Mouse (Mus musculus) forebrain, postnatal 0 days (tissue): ENCODE measurements around the gene Mgea5. TPM values are rescaled to one million over a fixed set of nuclear protein-coding genes. Genes with fewer than 3 reads are reported as not detected.
A peak's percentile ranks its signal among the peaks of the same experiment; 100 is the strongest.

Experiments used
- ATAC-seq: fragments of 200-750 bp; cut with Nextera tagmentation; 2 replicates; pipeline ENCODE4 v1.8.0; 2017; ENCODE audit warnings: mild to moderate bottlenecking, moderate library complexity
- DNase-seq: peaks from one replicate; pipeline ENCODE4 v3.0.0-alpha.2; 2015
- H3K27ac ChIP-seq: fragments of 300-500 bp; sonication (generic); 2 replicates; pipeline ENCODE4 v1.5.1; 2014; ENCODE audit warnings: low read depth, mild to moderate bottlenecking, antibody characterized with exemption, low read length, moderate library complexity, mixed read lengths
- H3K27me3 ChIP-seq: fragments of 300-500 bp; sonication (generic); 2 replicates; pipeline ENCODE4 v1.6.1; 2014; ENCODE audit warnings: mild to moderate bottlenecking, low read length, mixed read lengths; ENCODE audit not compliant: insufficient read depth
- H3K36me3 ChIP-seq: fragments of 300-500 bp; sonication (generic); 2 replicates; pipeline ENCODE4 v1.6.1; 2014; ENCODE audit warnings: mild to moderate bottlenecking, moderate library complexity; ENCODE audit not compliant: insufficient read depth
- H3K4me1 ChIP-seq: fragments of 300-500 bp; sonication (generic); 2 replicates; pipeline ENCODE4 v1.6.1; 2014; ENCODE audit warnings: antibody characterized with exemption; ENCODE audit not compliant: insufficient read depth
- H3K4me2 ChIP-seq: fragments of 300-500 bp; sonication (generic); 2 replicates; pipeline ENCODE4 v1.6.1; 2014; ENCODE audit warnings: low read depth, mild to moderate bottlenecking, moderate library complexity
- H3K4me3 ChIP-seq: fragments of 300-500 bp; sonication (generic); 2 replicates; pipeline ENCODE4 v1.5.1; 2014; ENCODE audit warnings: low read depth, low read length, mixed read lengths
- H3K9ac ChIP-seq: fragments of 300-500 bp; sonication (generic); 2 replicates; pipeline ENCODE4 v1.6.1; 2014; ENCODE audit warnings: mild to moderate bottlenecking
- H3K9me3 ChIP-seq: fragments of 300-500 bp; sonication (generic); 2 replicates; pipeline ENCODE4 v1.6.1; 2016; ENCODE audit warnings: low read length
- CTCF ChIP-seq: sonication (generic); IDR thresholded peaks from 2 replicates; pipeline ENCODE4 v1.5.1; 2016; ENCODE audit warnings: antibody characterized with exemption, control low read depth, low read depth
- WGBS: fragments of 180-500 bp; shearing (Covaris S2); extraction: QIAGEN DNeasy Blood & Tissue Kit; methylation state at CpG from one replicate; pipeline ENCODE4 v1.1.7; 2014; 5-methylcytosine and 5-hydroxymethylcytosine counted together
- polyA plus RNA-seq: library from polyadenylated mRNA; unstranded; fragments of >200 nt; fragmentation: Nextera tagmentation; extraction: Ambion mirVana; gene quantifications from 2 replicates; pipeline ENCODE4 v1.2.1, GENCODE M21; 2015
- total RNA-seq: library from RNA; depleted of rRNA; stranded (reverse); fragments of >200 nt; gene quantifications from 2 replicates; pipeline ENCODE4 v1.2.3, GENCODE M21; 2014; rRNA removed

Gene Mgea5
- 214 and 247 TPM in 2 replicates for total RNA-seq
- 46.8 and 67.8 TPM in 2 replicates for polyA plus RNA-seq

DNA sequence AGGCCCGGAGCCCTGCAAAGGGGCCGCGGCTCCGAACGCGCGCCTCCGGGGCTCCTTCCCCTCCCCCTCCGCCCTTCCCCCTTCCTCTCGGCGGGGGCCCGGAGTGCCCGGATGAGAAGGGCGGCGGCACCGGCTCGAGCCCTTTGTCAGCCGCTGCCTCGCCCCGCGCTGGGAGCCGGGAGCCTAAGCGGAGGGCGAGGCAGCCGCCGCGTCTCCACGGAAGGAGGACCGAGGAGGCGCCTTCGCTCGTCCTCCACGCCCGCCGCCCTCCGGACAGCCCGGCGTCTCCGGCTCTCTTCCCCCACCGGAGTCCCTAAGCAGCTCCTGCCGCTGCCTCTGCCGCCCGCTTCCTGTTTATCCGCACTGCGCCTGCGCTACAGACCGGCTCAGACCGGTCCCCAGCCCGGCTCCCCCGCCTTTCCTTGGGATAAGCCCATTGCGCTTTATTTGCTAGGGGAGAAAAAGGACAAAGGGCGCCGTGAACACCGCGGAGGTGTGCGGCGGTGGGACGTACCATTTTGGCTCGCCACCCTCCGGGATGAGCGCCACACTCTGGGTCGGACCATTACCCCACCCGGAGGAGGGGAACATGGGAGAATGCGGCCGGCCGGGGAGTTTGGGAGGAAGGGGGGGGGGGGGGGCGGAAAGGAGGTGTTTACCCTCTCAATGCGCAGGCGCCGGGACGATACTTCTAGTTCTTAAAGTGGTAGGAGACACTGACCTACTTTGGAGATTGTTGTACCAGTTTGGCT lies at the start of gene Mgea5:
Mgea5 (minus strand) TSS at position 657 of the 752 bp plus-strand sequence.
- Histone ChIP-seq H3K36me3 (peaks cover 7% of the 10 kb centered on the region), H3K27ac (peak within 1 kb of the TSS; percentile 100), H3K9me3 (no peaks in the 10 kb centered on the region), H3K9ac (peak within 1 kb of the TSS; percentile 97), H3K4me2 (peak within 1 kb of the TSS; percentile 52), H3K4me1 (peaks cover 22% of the 10 kb centered on the region), H3K4me3 (peak within 1 kb of the TSS; percentile 100), H3K27me3 (no peaks in the 10 kb centered on the region)
- WGBS = 3% methylated on average over 59 of the region's 71 CpGs
- TF ChIP-seq CTCF = peak; percentile 22; the same call in 1 of the 2 replicates
- peak; percentile 99 for DNase-seq
- ATAC-seq = peak; percentile 96

DNA sequence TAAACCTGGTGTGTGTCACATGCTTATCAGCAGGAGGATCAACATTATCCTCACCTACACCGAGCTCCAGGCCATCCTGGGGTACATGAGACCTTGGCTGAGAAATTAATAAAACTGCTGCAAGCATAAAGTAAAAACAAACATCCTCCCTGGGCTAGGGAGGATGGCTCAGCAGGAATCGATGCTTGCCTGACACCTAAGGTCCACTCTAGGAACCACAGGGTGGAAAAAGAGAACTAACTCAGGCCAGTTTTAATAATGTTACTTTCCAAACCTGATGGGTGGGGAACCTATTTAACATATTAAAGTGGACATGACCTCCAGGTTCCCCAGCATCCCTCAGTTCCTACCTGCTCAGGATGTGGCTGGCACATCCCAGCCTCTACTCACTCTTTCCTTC lies 47.0 kb upstream of the Mgea5 start:
- Histone ChIP-seq H3K4me3 (no peak overlapping the region), H3K9me3 (no peaks in the 10 kb centered on the region), H3K4me1 (no peaks in the 10 kb centered on the region), H3K4me2 (no peak overlapping the region), H3K36me3 (no peaks in the 10 kb centered on the region), H3K9ac (no peak overlapping the region), H3K27ac (no peak overlapping the region), H3K27me3 (no peaks in the 10 kb centered on the region)
- no peak for TF ChIP-seq CTCF
- DNase-seq (no peak), ATAC-seq (no peak)
- WGBS = 63% methylated on average over 2 of the region's 2 CpGs

DNA sequence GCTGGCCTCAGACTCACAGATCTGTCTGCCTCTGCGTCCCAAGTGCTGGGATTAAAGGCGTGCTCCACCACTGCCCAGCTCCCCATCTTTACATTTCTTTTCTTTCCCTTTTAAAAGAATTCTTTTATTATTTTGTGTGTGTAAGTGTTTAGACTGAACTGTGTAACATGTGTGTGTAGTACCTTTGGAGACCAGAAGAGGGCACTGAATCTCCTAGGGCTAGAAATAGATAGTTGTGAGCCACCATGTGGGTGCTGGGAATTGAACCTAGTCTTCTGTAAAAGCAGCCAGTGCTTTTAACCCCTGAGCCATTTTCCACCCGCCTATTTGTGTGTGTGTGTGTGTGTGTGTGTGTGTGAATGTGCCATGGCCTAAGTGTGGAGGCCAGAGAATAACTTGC lies 44.1 kb upstream of the Mgea5 start:
- ATAC-seq (no peak), DNase-seq (no peak)
- Histone ChIP-seq H3K9me3 (no peaks in the 10 kb centered on the region), H3K36me3 (no peaks in the 10 kb centered on the region), H3K27me3 (no peaks in the 10 kb centered on the region), H3K9ac (no peak overlapping the region), H3K27ac (no peak overlapping the region), H3K4me1 (no peaks in the 10 kb centered on the region), H3K4me2 (no peak overlapping the region), H3K4me3 (no peak overlapping the region)
- 95% methylated on average over 3 of the region's 3 CpGs for WGBS
- TF ChIP-seq CTCF = peak; percentile 31; the same call in 1 of the 2 replicates

DNA sequence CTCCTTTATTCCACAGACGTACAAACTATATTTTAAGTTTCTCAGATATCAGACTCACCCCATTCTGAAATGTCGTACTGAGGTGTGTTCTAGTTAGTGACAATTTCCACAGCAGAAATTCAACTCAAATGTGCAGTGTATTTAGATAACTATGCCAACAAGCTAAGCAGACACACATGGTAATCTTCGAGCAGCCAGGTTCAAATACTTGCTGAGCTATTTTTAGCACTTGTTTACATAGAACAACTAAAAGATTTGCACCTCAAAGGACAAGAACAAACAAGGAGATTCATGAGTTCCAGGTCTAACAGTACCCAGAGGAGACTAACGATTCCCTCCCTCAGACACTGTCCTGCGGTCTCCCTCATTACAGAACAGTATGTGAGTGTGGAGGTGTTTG lies 43.5 kb upstream of the Mgea5 start:
- Histone ChIP-seq H3K9me3 (no peaks in the 10 kb centered on the region), H3K4me3 (no peak overlapping the region), H3K36me3 (no peaks in the 10 kb centered on the region), H3K4me1 (no peaks in the 10 kb centered on the region), H3K9ac (no peak overlapping the region), H3K4me2 (no peak overlapping the region), H3K27ac (no peak overlapping the region), H3K27me3 (no peaks in the 10 kb centered on the region)
- ATAC-seq (no peak), DNase-seq (no peak)
- TF ChIP-seq CTCF = no peak
- WGBS = 55% methylated on average over 5 of the region's 5 CpGs

DNA sequence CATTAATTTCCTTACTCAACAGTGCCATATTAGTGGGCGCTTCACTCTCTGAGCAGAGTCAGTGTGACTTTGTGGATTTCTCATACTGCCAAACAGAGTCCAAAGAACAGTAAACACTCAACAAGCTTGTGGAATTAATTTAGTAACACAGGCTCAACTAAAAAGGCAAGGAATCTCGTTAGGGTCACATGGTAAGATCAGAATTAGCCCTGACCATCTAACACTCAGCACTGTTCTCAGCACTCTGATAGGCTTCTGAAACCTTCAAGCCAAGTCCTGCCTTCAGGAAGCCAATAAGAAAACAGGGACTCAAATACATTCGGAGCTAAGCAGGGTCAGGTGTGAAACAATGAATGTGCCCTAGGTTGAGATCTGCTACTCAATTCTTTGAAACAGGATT lies 42.5 kb upstream of the Mgea5 start:
- Histone ChIP-seq H3K4me3 (no peak overlapping the region), H3K9me3 (no peaks in the 10 kb centered on the region), H3K27me3 (no peaks in the 10 kb centered on the region), H3K27ac (no peak overlapping the region), H3K9ac (no peak overlapping the region), H3K4me2 (no peak overlapping the region), H3K36me3 (no peaks in the 10 kb centered on the region), H3K4me1 (0 out of 2 replicates have a peak, but pooled peaks cover 2% of the 10 kb centered on the region)
- no peak for ATAC-seq
- DNase-seq = no peak
- no peak for TF ChIP-seq CTCF
- WGBS = 75% methylated on average over 3 of the region's 3 CpGs

DNA sequence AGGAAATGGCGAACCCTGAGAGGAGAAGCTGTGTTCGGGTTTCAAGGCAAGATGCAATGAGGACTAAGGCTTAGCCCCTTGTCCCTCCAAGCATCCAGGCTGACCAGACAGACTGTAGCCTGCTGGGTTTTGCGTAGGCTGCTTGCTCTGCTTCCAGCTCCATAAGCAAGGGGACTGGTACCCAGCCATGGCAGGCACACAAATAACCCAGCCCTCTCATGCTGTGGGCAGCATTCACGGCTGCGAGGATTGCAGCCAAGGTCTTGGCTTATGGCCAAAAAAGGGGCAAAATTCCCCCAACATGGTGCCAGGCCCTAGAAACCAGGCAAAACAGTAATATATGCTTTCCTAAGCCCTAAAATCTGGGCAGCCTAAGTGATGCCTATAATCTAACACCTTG lies 38.2 kb upstream of the Mgea5 start:
- no peak for TF ChIP-seq CTCF
- WGBS = 26% methylated on average over 5 of the region's 5 CpGs
- ATAC-seq (peak; percentile 50), DNase-seq (peak; percentile 61)
- H3K4me2 ChIP-seq = no peak overlapping the region
- peaks cover 3% of the 10 kb centered on the region; the same call in 1 of the 2 replicates for H3K36me3 ChIP-seq
- H3K9me3 ChIP-seq = no peaks in the 10 kb centered on the region
- H3K27me3 ChIP-seq = no peaks in the 10 kb centered on the region
- H3K4me1 ChIP-seq = 0 out of 2 replicates have a peak, but pooled peaks cover 4% of the 10 kb centered on the region
- no peak overlapping the region for H3K27ac ChIP-seq
- no peak overlapping the region for H3K4me3 ChIP-seq
- H3K9ac ChIP-seq = no peak overlapping the region

DNA sequence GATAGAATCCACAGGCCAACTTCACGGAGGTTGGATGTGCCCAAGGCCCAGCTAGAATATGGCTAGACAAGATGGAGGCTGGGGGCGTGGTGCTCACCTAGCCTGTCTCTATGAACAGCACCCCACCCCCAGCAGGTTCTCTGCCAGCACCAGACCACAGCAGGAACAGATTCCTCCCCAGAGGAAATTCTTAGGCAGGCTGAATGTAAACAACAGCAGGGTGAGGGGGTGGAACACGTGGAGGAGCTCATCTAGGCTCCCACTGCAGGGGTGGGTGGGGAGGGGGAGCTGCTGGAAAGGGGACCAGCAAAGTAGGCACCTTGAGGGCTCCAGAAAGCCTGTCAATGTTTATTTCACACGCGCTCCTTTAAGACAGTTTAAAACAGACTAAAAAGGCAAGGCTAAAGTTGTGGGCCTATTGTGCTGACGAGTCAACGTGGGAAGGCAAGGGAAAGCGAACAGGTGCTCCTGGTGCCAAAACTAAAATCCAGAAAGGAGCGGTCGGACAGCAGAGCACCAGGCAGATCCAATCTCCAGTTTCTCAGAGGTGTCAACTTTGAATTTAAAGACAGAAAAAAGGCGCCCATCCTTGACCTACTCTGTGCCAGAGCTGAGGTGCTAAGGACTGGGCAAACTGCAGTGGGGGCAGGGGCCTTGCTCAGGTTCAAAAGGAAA lies 34.3 kb upstream of the Mgea5 start:
- Histone ChIP-seq H3K4me1 (0 out of 2 replicates have a peak, but pooled peaks cover 14% of the 10 kb centered on the region), H3K9me3 (no peaks in the 10 kb centered on the region), H3K27ac (no peak overlapping the region), H3K36me3 (peaks cover 3% of the 10 kb centered on the region; the same call in 1 of the 2 replicates), H3K27me3 (no peaks in the 10 kb centered on the region), H3K4me2 (no peak overlapping the region), H3K9ac (no peak overlapping the region), H3K4me3 (no peak overlapping the region)
- DNase-seq = no peak
- WGBS = 71% methylated on average over 11 of the region's 11 CpGs
- ATAC-seq = no peak
- no peak for TF ChIP-seq CTCF
